Mouse (Mus musculus): ENCODE results near the gene Golm1. TPM values are rescaled to one million over a fixed set of nuclear protein-coding genes. Genes with fewer than 3 reads are reported as not detected.

The Golm1 gene
- total and polyA plus RNA-seq, 2 experiments = 1.2 to 3.6 TPM

DNA sequence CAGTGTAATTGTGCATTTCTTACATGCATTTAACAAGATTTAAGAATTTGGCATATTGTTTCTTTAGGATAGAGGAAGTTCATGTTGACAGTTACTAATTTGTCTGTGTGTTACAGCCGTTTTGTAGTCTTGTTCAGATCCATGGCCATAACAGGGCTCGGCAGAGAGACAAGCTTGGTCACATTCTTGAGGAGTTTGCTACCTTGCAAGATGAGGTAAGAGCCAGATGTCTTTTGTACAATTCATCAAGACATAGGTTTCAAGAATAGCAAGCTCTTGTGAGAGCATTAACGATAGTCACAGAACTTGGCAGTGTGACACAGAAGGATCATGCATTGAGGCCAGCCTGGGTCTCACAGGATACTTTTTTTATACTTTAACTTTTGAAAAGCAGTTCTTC lies 51.2 kb downstream of the Golm1 start:
- no peaks in the 10 kb centered on the region for H3K27me3 ChIP-seq (ENCODE audit: control insufficient read depth, insufficient read depth, low read length)
- H3K4me3 ChIP-seq (ENCODE audit: insufficient read depth, low read depth, low read length) = no peak overlapping the region
- no peaks in the 10 kb centered on the region for H3K4me1 ChIP-seq (ENCODE audit: control insufficient read depth, insufficient read depth, low read length)
- H3K9ac ChIP-seq (ENCODE audit: low read depth, low read length) = no peak overlapping the region
- H3K27ac ChIP-seq (replicated peaks; ENCODE audit: insufficient read depth, low read depth, low read length) = no peak overlapping the region
- 92% methylated on average over 3 of the region's 3 CpGs for WGBS
- H3K79me2 ChIP-seq (ENCODE audit: control insufficient read depth, insufficient read depth, low read length) = no peaks in the 10 kb centered on the region
- H3K36me3 ChIP-seq (ENCODE audit: control insufficient read depth, insufficient read depth, low read length) = peaks cover 66% of the 10 kb centered on the region
- DNase-seq (ENCODE audit: extremely low read depth, low read depth, low spot score) = no peak
- TF ChIP-seq POLR2A (IDR thresholded peaks at IDR 0.05; ENCODE audit: extremely low read depth, insufficient read depth, low read length) (no peak), CTCF (IDR thresholded peaks at IDR 0.05; ENCODE audit: low read depth, low read length) (no peak)

DNA sequence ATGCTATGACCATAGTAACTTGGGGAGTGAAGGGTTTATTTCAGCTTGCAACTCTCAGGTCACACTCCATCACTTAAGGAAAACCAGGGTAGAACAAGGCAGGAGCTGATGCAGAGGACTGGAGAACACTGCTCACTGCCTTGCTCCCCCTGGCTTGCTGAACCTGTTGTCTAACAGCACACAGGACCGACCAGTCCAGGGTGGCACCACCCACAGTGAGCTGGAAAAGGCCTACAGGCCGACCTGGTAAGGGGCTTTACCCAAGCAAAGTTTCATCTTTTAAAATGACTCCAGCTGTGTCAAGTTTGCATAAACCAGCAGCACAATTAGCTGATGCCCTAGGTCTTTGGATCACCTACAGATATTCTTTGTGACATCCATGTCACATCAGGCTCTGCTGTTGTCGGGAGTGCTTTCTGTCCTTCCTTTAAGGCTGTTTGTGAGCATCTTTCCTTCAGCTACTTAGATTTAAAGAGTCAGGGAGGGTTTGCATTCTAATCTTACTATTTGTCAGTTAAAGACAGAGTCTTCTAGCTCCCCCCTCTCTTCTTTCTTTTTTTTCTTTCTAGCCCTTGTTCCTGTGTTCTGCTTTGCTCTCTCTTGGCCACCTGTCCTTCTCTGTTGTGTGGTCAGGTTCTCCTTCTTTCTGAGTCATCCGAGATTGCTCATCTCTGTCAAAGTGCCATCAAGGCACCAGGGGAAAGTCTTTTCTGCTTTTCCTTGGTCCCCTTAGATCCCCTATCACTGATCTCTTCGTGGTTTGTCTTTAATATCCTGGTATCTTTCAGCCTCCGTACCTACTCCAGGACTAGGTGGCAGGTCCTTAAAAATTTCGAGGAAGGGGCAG lies 53.7 kb downstream of the Golm1 start:
- Histone ChIP-seq H3K79me2 (ENCODE audit: control insufficient read depth, insufficient read depth, low read length) (no peaks in the 10 kb centered on the region), H3K36me3 (ENCODE audit: control insufficient read depth, insufficient read depth, low read length) (peaks cover 58% of the 10 kb centered on the region), H3K4me1 (ENCODE audit: control insufficient read depth, insufficient read depth, low read length) (no peaks in the 10 kb centered on the region), H3K27me3 (ENCODE audit: control insufficient read depth, insufficient read depth, low read length) (no peaks in the 10 kb centered on the region), H3K9ac (ENCODE audit: low read depth, low read length) (no peak overlapping the region), H3K27ac (replicated peaks; ENCODE audit: insufficient read depth, low read depth, low read length) (no peak overlapping the region), H3K4me3 (ENCODE audit: insufficient read depth, low read depth, low read length) (no peak overlapping the region)
- TF ChIP-seq CTCF (IDR thresholded peaks at IDR 0.05; ENCODE audit: low read depth, low read length) = no peak
- 90% methylated on average over 7 of the region's 7 CpGs for WGBS
- DNase-seq (ENCODE audit: extremely low read depth, low read depth, low spot score) = no peak

DNA sequence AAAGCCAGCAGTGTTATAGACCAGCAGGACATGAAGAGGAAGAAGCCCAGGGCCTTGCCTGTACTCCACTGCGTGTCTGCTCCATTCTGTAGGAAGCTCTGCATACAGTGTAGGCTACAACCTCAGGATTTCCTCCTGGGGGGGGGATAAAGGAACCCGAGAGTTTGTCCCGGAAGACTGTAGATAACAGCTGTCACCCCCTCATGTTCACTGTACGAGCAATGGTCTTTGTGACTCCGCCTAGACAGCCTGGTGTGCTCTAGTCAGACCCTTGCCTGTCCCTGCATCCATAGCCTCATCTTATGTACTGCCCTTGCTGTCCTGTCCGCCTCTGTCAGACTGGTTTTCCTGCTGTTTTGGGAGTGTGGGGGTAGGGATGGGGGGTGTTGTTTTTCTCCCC lies 57.1 kb downstream of the Golm1 start:
- no peak for TF ChIP-seq POLR2A (IDR thresholded peaks at IDR 0.05; ENCODE audit: extremely low read depth, insufficient read depth, low read length)
- TF ChIP-seq CTCF (IDR thresholded peaks at IDR 0.05; ENCODE audit: low read depth, low read length) = no peak

DNA sequence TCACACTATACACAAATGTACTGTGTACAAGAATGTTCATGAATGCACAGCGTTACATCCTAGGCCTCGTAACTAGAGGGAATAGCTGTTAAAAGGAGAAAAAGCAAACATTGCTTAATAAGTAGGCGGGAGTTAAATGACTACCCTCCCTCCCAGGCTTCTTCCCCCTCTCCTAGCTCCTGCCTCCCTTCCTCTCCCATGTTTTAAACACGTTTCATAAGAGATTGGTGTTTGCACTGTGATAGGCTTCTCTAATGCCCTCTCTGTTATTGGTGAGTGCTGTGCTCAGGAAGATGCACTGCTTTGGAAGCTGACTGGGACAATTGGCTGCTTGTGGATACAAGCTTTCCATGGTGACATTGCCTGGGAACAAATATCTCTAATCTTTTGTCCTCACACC lies 60.1 kb downstream of the Golm1 start:
- Histone ChIP-seq H3K27me3 (ENCODE audit: control insufficient read depth, insufficient read depth, low read length) (no peaks in the 10 kb centered on the region), H3K79me2 (ENCODE audit: control insufficient read depth, insufficient read depth, low read length) (no peaks in the 10 kb centered on the region), H3K4me3 (ENCODE audit: insufficient read depth, low read depth, low read length) (no peak overlapping the region), H3K36me3 (ENCODE audit: control insufficient read depth, insufficient read depth, low read length) (peaks cover 16% of the 10 kb centered on the region), H3K4me1 (ENCODE audit: control insufficient read depth, insufficient read depth, low read length) (no peaks in the 10 kb centered on the region), H3K27ac (replicated peaks; ENCODE audit: insufficient read depth, low read depth, low read length) (no peak overlapping the region), H3K9ac (ENCODE audit: low read depth, low read length) (no peak overlapping the region)
- DNase-seq (ENCODE audit: extremely low read depth, low read depth, low spot score) = peak; percentile 39
- TF ChIP-seq CTCF (IDR thresholded peaks at IDR 0.05; ENCODE audit: low read depth, low read length) = no peak
- no peak for TF ChIP-seq POLR2A (IDR thresholded peaks at IDR 0.05; ENCODE audit: extremely low read depth, insufficient read depth, low read length)
- WGBS = 22% methylated on average over 4 of the region's 4 CpGs

More for the DNA sequence above, 57.1 kb downstream of the Golm1 start:
- Histone ChIP-seq H3K4me3 (ENCODE audit: insufficient read depth, low read depth, low read length) (no peak overlapping the region), H3K36me3 (ENCODE audit: control insufficient read depth, insufficient read depth, low read length) (peaks cover 35% of the 10 kb centered on the region), H3K9ac (ENCODE audit: low read depth, low read length) (no peak overlapping the region), H3K27me3 (ENCODE audit: control insufficient read depth, insufficient read depth, low read length) (no peaks in the 10 kb centered on the region), H3K4me1 (ENCODE audit: control insufficient read depth, insufficient read depth, low read length) (no peaks in the 10 kb centered on the region), H3K27ac (replicated peaks; ENCODE audit: insufficient read depth, low read depth, low read length) (no peak overlapping the region), H3K79me2 (ENCODE audit: control insufficient read depth, insufficient read depth, low read length) (no peaks in the 10 kb centered on the region)
- no peak for DNase-seq (ENCODE audit: extremely low read depth, low read depth, low spot score)
- 86% methylated on average over 6 of the region's 6 CpGs for WGBS

DNA sequence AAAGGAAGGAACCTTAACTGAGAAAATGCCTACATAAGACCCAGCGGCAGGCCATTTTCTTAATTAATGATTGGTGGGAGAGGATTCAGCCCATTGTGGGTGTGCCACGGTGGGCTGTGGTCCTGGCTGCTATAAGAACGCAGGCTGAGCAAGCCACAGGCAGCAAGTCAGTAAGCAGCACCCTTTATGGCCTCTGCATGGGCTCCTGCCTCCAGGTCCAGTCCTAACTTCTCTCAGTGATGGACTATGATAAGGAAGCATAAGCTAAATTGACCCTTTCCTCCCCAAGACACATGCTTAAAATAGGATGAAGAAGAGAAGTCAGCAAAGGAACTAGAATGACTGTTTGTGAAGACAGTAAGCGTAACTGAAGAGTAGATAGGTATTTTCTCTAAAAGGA lies 60.5 kb downstream of the Golm1 start:
- no peak overlapping the region for H3K4me3 ChIP-seq (ENCODE audit: insufficient read depth, low read depth, low read length)
- H3K27me3 ChIP-seq (ENCODE audit: control insufficient read depth, insufficient read depth, low read length) = no peaks in the 10 kb centered on the region
- 97% methylated on average over 4 of the region's 4 CpGs for WGBS
- no peak for TF ChIP-seq POLR2A (IDR thresholded peaks at IDR 0.05; ENCODE audit: extremely low read depth, insufficient read depth, low read length)
- TF ChIP-seq CTCF (IDR thresholded peaks at IDR 0.05; ENCODE audit: low read depth, low read length) = no peak
- no peaks in the 10 kb centered on the region for H3K79me2 ChIP-seq (ENCODE audit: control insufficient read depth, insufficient read depth, low read length)
- H3K36me3 ChIP-seq (ENCODE audit: control insufficient read depth, insufficient read depth, low read length) = peaks cover 16% of the 10 kb centered on the region
- H3K4me1 ChIP-seq (ENCODE audit: control insufficient read depth, insufficient read depth, low read length) = no peaks in the 10 kb centered on the region
- H3K9ac ChIP-seq (ENCODE audit: low read depth, low read length) = no peak overlapping the region
- no peak for DNase-seq (ENCODE audit: extremely low read depth, low read depth, low spot score)
- H3K27ac ChIP-seq (replicated peaks; ENCODE audit: insufficient read depth, low read depth, low read length) = no peak overlapping the region

DNA sequence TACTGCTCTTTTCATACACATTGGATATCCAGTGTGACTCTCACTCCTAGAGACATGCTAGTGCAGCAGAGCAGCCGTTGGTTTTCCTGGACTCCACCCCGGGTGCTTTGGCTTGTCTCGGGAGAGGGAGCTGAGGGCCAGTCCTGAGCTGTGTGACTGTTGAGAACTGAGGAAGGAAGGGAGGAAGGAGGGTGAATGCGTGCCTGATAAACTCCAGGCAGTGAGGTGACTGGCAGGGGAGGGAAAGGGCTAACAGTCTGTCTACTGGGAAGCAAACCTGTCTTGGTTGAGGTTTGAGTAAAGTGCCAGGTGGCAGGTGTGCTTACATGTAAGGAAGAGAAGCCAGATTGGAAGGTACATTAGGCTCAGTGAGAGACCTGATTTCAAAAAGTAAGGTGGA lies 61.7 kb downstream of the Golm1 start:
- DNase-seq (ENCODE audit: extremely low read depth, low read depth, low spot score) = no peak
- TF ChIP-seq CTCF (IDR thresholded peaks at IDR 0.05; ENCODE audit: low read depth, low read length) = no peak
- TF ChIP-seq POLR2A (IDR thresholded peaks at IDR 0.05; ENCODE audit: extremely low read depth, insufficient read depth, low read length) = no peak
- WGBS = 74% methylated on average over 4 of the region's 4 CpGs
- H3K4me1 ChIP-seq (ENCODE audit: control insufficient read depth, insufficient read depth, low read length) = no peaks in the 10 kb centered on the region
- no peaks in the 10 kb centered on the region for H3K27me3 ChIP-seq (ENCODE audit: control insufficient read depth, insufficient read depth, low read length)
- peaks cover 21% of the 10 kb centered on the region for H3K36me3 ChIP-seq (ENCODE audit: control insufficient read depth, insufficient read depth, low read length)
- no peak overlapping the region for H3K4me3 ChIP-seq (ENCODE audit: insufficient read depth, low read depth, low read length)
- H3K27ac ChIP-seq (replicated peaks; ENCODE audit: insufficient read depth, low read depth, low read length) = no peak overlapping the region
- H3K9ac ChIP-seq (ENCODE audit: low read depth, low read length) = no peak overlapping the region
- no peaks in the 10 kb centered on the region for H3K79me2 ChIP-seq (ENCODE audit: control insufficient read depth, insufficient read depth, low read length)
